Mouse (Mus musculus): ENCODE results near the gene Klhl2. TPM values are rescaled to one million over a fixed set of nuclear protein-coding genes. Genes with fewer than 3 reads are reported as not detected.

The Klhl2 gene
- total RNA-seq, 2 experiments from 2014 or later, result 166 to 172 TPM

- DNase-seq (ENCODE audit: low spot score in 2 of 2), result no peak
- intact Hi-C loops (cut with DNase I), result no loop called here
Observed at GRCm38 (mm10) chr8:64726190-64726695, 123.6 kb downstream of the Klhl2 start.

GRCm38 (mm10) chr8:64723206-64723605 lies 126.6 kb downstream of the Klhl2 start:
- no peak for DNase-seq (ENCODE audit: low spot score in 2 of 2)
- intact Hi-C loops (cut with DNase I), result no loop called here

- intact Hi-C loops (cut with DNase I), result no loop called here
- no peak for DNase-seq (ENCODE audit: low spot score in 2 of 2)
Observed at GRCm38 (mm10) chr8:64717868-64718267, 131.9 kb downstream of the Klhl2 start.

- intact Hi-C loops (cut with DNase I), result no loop called here
- no peak for DNase-seq (ENCODE audit: low spot score in 2 of 2)
Observed at GRCm38 (mm10) chr8:64712499-64712898, 137.3 kb downstream of the Klhl2 start.

- no peak for DNase-seq (ENCODE audit: low spot score in 2 of 2)
- intact Hi-C loops (cut with DNase I), result no loop called here
Observed at GRCm38 (mm10) chr8:64711544-64711943, 138.3 kb downstream of the Klhl2 start.

- DNase-seq (ENCODE audit: low spot score in 2 of 2), result no peak
- intact Hi-C loops (cut with DNase I), result no loop called here
Observed at GRCm38 (mm10) chr8:64707481-64707880, 142.3 kb downstream of the Klhl2 start.

GRCm38 (mm10) chr8:64703191-64703590 lies 146.6 kb downstream of the Klhl2 start:
- no peak for DNase-seq (ENCODE audit: low spot score in 2 of 2)
- intact Hi-C loops (cut with DNase I), result no loop called here

- intact Hi-C loops (cut with DNase I), result loop anchor here (1.0 to 5.0 kb wide), 2 partner anchors 35 to 74 kb away; no protein-coding TSS in a partner anchor
- DNase-seq (ENCODE audit: low spot score in 2 of 2), result peak; percentile 89 to 91
Observed at GRCm38 (mm10) chr8:64692651-64693201, 157.1 kb downstream of the Klhl2 start, which contains the start of gene Cpe. TSS of gene Cpe (minus strand) at chr8:64693054.

- intact Hi-C loops (cut with DNase I), result loop anchor here (1.0 to 5.0 kb wide), 2 partner anchors 34 to 73 kb away; no protein-coding TSS in a partner anchor
- peak; percentile 23 to 35 for DNase-seq (ENCODE audit: low spot score in 2 of 2)
Observed at GRCm38 (mm10) chr8:64691591-64692401, 158.0 kb downstream of the Klhl2 start.

GRCm38 (mm10) chr8:64690845-64691244 lies 159.0 kb downstream of the Klhl2 start:
- intact Hi-C loops (cut with DNase I), result loop anchor here (5.0 kb wide), 1 partner anchor 34 kb away; no protein-coding TSS in a partner anchor
- DNase-seq (ENCODE audit: low spot score in 2 of 2), result no peak

GRCm38 (mm10) chr8:64690306-64690705 lies 159.5 kb downstream of the Klhl2 start:
- no peak for DNase-seq (ENCODE audit: low spot score in 2 of 2)
- intact Hi-C loops (cut with DNase I), result loop anchor here (5.0 kb wide), 1 partner anchor 33 kb away; no protein-coding TSS in a partner anchor

Other genes starting within 250 kb of the Klhl2 start
- 1,000 to 10,000 TPM; 2,160 to 2,285 TPM for gene Cpe, start 157.0 kb downstream of the Klhl2 start, total RNA-seq (2021)
- gene Msmo1, start 116.2 kb downstream of the Klhl2 start, total RNA-seq (2021), result 10 to 100 TPM; 87.9 to 94.2 TPM
- 10 to 100 TPM; 21.3 to 26.9 TPM for gene Tmem192, start 97.2 kb upstream of the Klhl2 start, total RNA-seq (2021)
- gene Trim75, start 137.8 kb upstream of the Klhl2 start, total RNA-seq (2021), result not detected
- not detected for gene Trim61, start 168.5 kb upstream of the Klhl2 start, total RNA-seq (2021)
- gene Trim60, start 168.6 kb upstream of the Klhl2 start, total RNA-seq (2021), result not detected
- not detected for gene Apela, start 187.3 kb upstream of the Klhl2 start, total RNA-seq (2021)
- gene Gm10663, start 225.0 kb upstream of the Klhl2 start, total RNA-seq (2021), result not detected